Mouse (Mus musculus) cerebellum, adult 2 months (tissue): ENCODE data around the gene Slc35e2.

Source experiments
- CTCF ChIP-seq: fragments of 200-500 bp; IDR thresholded peaks from 2 replicates; pipeline ENCODE4 v1.5.1; 2011; ENCODE audit warnings: low read depth, mild to moderate bottlenecking, control low read depth, low read length, moderate library complexity, borderline replicate concordance; ENCODE audit not compliant: insufficient read depth
- POLR2A ChIP-seq: fragments of 200-500 bp; IDR thresholded peaks from 2 replicates; pipeline ENCODE4 v1.6.1; 2011; ENCODE audit warnings: low read length, control low read depth, borderline replicate concordance; ENCODE audit not compliant: insufficient read depth

GRCm38 (mm10) chr4:155562725-155563399 lies 38.4 kb upstream of the Slc35e2 start:
- TF ChIP-seq POLR2A (no peak), CTCF (no peak)
